Mouse (Mus musculus): ENCODE measurements around the gene Gm49336. TPM values are rescaled to one million over a fixed set of nuclear protein-coding genes. Genes with fewer than 3 reads are reported as not detected.
A peak's percentile ranks its signal among the peaks of the same experiment; 100 is the strongest.

The Gm49336 gene
- polyA plus RNA-seq, 1 experiment, result 19.9 TPM

DNA sequence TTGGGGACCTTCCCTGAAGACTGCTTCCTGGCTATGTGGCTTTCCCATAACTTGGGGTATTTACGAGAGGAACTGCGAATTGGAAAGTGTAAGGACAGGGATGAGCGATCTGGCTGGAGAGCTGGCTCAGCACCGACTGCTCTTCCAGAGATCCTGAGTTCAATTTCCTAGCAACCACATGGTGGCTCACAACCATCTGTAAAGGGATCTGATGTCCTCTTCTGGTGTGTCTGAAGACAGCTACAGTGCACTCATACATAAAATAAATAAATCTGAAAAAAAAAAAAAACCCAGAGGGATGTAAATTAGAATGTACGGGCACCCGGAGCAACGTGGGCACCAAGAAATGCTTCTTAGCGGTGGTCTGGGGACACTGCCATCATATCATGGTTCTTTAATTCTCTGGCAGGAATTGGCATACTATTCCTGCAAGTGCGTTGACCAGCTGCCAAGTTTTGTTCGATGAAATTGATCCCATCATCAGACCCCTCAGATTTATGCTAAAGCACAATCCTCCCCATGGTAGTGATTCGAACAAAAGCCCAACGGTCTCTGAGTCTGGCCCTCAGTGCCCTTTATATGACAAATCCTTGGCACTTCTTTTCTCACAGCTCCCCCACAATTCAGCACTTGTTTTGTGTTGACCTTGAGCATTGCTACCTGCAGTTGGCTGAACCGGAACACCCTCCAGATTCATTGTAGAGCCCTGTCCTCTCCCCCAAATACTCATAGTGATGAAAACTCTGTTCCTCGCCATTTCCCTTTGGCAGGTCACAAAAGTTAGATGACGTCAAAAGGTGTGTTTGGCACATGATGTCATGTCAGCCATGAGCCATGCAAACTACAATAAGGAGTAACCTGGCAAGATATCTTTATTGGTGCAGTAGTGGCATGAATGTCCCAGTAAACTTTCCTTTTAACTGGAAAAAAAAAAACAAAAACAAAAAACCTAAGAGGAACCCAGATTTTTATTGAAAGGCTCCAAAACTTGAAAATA lies 995 bp upstream of the Gm49336 start:
- Histone ChIP-seq H3K79me2 (ENCODE audit: control insufficient read depth, insufficient read depth) (peaks cover 39% of the 10 kb centered on the region), H3K79me3 (ENCODE audit: low read depth) (peaks cover 36% of the 10 kb centered on the region), H3ac (ENCODE audit: control insufficient read depth, insufficient read length, low read depth) (peak overlapping the region; percentile 72), H3K27me3 (ENCODE audit: control insufficient read depth, insufficient read depth, insufficient read length) (no peaks in the 10 kb centered on the region), H3K36me3 (ENCODE audit: control insufficient read depth, insufficient read depth) (peaks cover 3% of the 10 kb centered on the region), H3K4me3 (ENCODE audit: insufficient read depth, poor library complexity, severe bottlenecking) (peak overlapping the region; percentile 86)
- TF ChIP-seq MYOD1 (IDR thresholded peaks at IDR 0.05; ENCODE audit: control insufficient read depth, insufficient read length, low read depth) (no peak), CTCF (IDR thresholded peaks at IDR 0.05; ENCODE audit: control insufficient read depth, insufficient read depth, insufficient read length) (no peak), USF1 (IDR thresholded peaks at IDR 0.05; ENCODE audit: low read depth) (no peak), MAX (IDR thresholded peaks at IDR 0.05) (no peak), CEBPB (IDR thresholded peaks at IDR 0.05; ENCODE audit: low read depth) (no peak), MYOG (IDR thresholded peaks at IDR 0.05; ENCODE audit: control insufficient read depth, extremely low read depth, insufficient read length) (no peak), FOSL1 (IDR thresholded peaks at IDR 0.05; ENCODE audit: insufficient read depth, low read length, poor library complexity, severe bottlenecking) (no peak)

DNA sequence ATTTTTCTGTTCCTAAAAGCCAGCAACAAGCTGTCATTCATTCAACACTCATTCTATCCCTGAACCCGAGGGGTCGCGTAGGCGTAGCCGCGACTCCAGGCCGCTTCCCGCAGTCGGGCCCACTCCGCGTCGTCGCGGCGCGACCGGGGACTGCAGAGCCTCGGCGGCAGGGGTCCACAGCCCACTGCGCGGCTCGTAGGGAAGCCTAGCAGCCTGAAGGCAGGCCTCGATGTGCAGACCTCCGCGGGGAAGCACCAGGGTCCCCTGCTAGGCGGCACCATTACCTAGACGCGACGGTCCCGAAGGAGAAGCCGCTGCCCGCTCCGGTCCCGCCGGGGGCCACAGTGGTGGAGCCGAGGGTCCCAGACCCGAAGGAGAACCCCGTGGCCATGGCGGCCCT lies 428 bp downstream of the Gm49336 start:
- TF ChIP-seq CEBPB (IDR thresholded peaks at IDR 0.05; ENCODE audit: low read depth) (no peak), FOSL1 (IDR thresholded peaks at IDR 0.05; ENCODE audit: insufficient read depth, low read length, poor library complexity, severe bottlenecking) (no peak), MYOG (IDR thresholded peaks at IDR 0.05; ENCODE audit: control insufficient read depth, extremely low read depth, insufficient read length) (no peak), MYOD1 (IDR thresholded peaks at IDR 0.05; ENCODE audit: control insufficient read depth, insufficient read length, low read depth) (no peak), MAX (IDR thresholded peaks at IDR 0.05) (no peak), USF1 (IDR thresholded peaks at IDR 0.05; ENCODE audit: low read depth) (no peak), CTCF (IDR thresholded peaks at IDR 0.05; ENCODE audit: control insufficient read depth, insufficient read depth, insufficient read length) (no peak)
- peak overlapping the region; percentile 86 for H3K4me3 ChIP-seq (ENCODE audit: insufficient read depth, poor library complexity, severe bottlenecking)

DNA sequence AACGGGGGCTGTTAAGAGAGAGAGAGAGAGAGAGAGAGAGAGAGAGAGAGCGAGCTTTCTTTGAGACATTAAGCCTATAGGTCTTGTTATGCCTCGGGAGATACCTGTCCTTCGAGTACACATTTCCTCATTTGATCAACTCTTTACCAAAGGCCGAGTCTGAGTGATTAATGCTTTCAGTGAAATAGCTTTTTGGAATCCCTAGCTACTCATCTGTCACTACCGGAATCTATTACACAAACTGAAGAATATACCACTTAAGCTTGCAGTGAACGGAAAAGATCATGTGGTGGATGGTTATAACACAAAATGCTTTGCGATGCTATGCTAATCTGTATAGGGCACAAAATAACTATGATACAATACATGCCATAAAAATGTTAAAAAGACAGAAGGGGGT lies 941 bp downstream of the Gm49336 start:
- Histone ChIP-seq H3K27me3 (ENCODE audit: control insufficient read depth, insufficient read depth, insufficient read length) (no peaks in the 10 kb centered on the region), H3K79me2 (ENCODE audit: control insufficient read depth, insufficient read depth) (peaks cover 55% of the 10 kb centered on the region), H3K36me3 (ENCODE audit: control insufficient read depth, insufficient read depth) (peaks cover 18% of the 10 kb centered on the region), H3K4me3 (ENCODE audit: insufficient read depth, poor library complexity, severe bottlenecking) (peak overlapping the region; percentile 86), H3ac (ENCODE audit: control insufficient read depth, insufficient read length, low read depth) (peak overlapping the region; percentile 37), H3K79me3 (ENCODE audit: low read depth) (peaks cover 46% of the 10 kb centered on the region)
- TF ChIP-seq USF1 (IDR thresholded peaks at IDR 0.05; ENCODE audit: low read depth) (no peak), CEBPB (IDR thresholded peaks at IDR 0.05; ENCODE audit: low read depth) (no peak)

More for the DNA sequence above, 428 bp downstream of the Gm49336 start:
- peaks cover 14% of the 10 kb centered on the region for H3K36me3 ChIP-seq (ENCODE audit: control insufficient read depth, insufficient read depth)
- H3K27me3 ChIP-seq (ENCODE audit: control insufficient read depth, insufficient read depth, insufficient read length), result no peaks in the 10 kb centered on the region
- peaks cover 43% of the 10 kb centered on the region for H3K79me3 ChIP-seq (ENCODE audit: low read depth)
- peaks cover 50% of the 10 kb centered on the region for H3K79me2 ChIP-seq (ENCODE audit: control insufficient read depth, insufficient read depth)
- H3ac ChIP-seq (ENCODE audit: control insufficient read depth, insufficient read length, low read depth), result peak overlapping the region; percentile 96

DNA sequence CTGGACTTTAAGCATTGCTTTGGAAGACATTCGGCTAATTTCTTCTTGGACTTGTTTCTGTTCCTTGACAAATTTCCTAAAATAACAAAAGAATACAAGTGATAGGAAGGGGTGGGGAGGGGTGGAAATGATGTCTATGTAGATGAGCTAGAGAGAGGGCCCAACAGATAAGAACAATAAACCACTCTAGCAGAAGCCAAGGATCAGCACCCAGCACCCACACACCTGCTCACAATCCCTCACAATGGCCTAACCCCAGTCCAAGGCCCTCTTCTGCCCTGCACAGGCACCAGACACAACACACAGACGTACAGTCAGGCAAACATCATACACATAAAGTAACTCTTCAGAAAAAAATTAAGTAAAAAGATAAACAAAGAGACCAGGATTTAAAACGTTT lies 12.8 kb downstream of the Gm49336 start:
- TF ChIP-seq FOSL1 (IDR thresholded peaks at IDR 0.05; ENCODE audit: insufficient read depth, low read length, poor library complexity, severe bottlenecking) (no peak), MAX (IDR thresholded peaks at IDR 0.05) (no peak), USF1 (IDR thresholded peaks at IDR 0.05; ENCODE audit: low read depth) (no peak), MYOG (IDR thresholded peaks at IDR 0.05; ENCODE audit: control insufficient read depth, extremely low read depth, insufficient read length) (no peak), CTCF (IDR thresholded peaks at IDR 0.05; ENCODE audit: control insufficient read depth, insufficient read depth, insufficient read length) (no peak), MYOD1 (IDR thresholded peaks at IDR 0.05; ENCODE audit: control insufficient read depth, insufficient read length, low read depth) (no peak), CEBPB (IDR thresholded peaks at IDR 0.05; ENCODE audit: low read depth) (no peak)
- Histone ChIP-seq H3ac (ENCODE audit: control insufficient read depth, insufficient read length, low read depth) (no peak overlapping the region), H3K27me3 (ENCODE audit: control insufficient read depth, insufficient read depth, insufficient read length) (no peaks in the 10 kb centered on the region), H3K4me3 (ENCODE audit: insufficient read depth, poor library complexity, severe bottlenecking) (no peak overlapping the region), H3K79me3 (ENCODE audit: low read depth) (peaks cover 6% of the 10 kb centered on the region), H3K79me2 (ENCODE audit: control insufficient read depth, insufficient read depth) (no peaks in the 10 kb centered on the region), H3K36me3 (ENCODE audit: control insufficient read depth, insufficient read depth) (peaks cover 89% of the 10 kb centered on the region)

DNA sequence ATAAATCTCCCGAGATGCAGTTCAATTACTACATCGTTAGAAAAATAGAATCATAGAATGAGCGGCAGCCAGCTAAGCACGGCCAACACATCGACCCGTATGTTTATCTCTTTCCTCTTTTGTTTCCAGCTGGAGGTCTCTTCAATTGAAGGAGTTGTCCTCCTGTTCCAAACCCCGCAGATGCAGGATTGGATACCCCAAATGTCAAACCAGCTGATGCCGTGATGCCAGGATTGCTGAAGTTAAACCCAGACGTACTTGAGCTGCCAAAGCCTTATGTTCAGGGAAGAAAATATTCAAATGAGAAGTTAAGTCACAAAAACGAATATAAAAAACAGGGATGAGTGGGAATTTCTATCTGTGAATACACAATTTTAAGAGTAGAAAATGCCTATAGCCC lies 31.4 kb downstream of the Gm49336 start:
- Histone ChIP-seq H3K36me3 (ENCODE audit: control insufficient read depth, insufficient read depth) (peaks cover 44% of the 10 kb centered on the region), H3K79me3 (ENCODE audit: low read depth) (peaks cover 3% of the 10 kb centered on the region), H3ac (ENCODE audit: control insufficient read depth, insufficient read length, low read depth) (no peak overlapping the region), H3K4me3 (ENCODE audit: insufficient read depth, poor library complexity, severe bottlenecking) (no peak overlapping the region), H3K27me3 (ENCODE audit: control insufficient read depth, insufficient read depth, insufficient read length) (no peaks in the 10 kb centered on the region), H3K79me2 (ENCODE audit: control insufficient read depth, insufficient read depth) (no peaks in the 10 kb centered on the region)
- no peak for TF ChIP-seq MYOG (IDR thresholded peaks at IDR 0.05; ENCODE audit: control insufficient read depth, extremely low read depth, insufficient read length)
- no peak for TF ChIP-seq CTCF (IDR thresholded peaks at IDR 0.05; ENCODE audit: control insufficient read depth, insufficient read depth, insufficient read length)
- TF ChIP-seq CEBPB (IDR thresholded peaks at IDR 0.05; ENCODE audit: low read depth), result no peak
- no peak for TF ChIP-seq USF1 (IDR thresholded peaks at IDR 0.05; ENCODE audit: low read depth)
- TF ChIP-seq MAX (IDR thresholded peaks at IDR 0.05), result no peak
- TF ChIP-seq MYOD1 (IDR thresholded peaks at IDR 0.05; ENCODE audit: control insufficient read depth, insufficient read length, low read depth), result no peak
- no peak for TF ChIP-seq FOSL1 (IDR thresholded peaks at IDR 0.05; ENCODE audit: insufficient read depth, low read length, poor library complexity, severe bottlenecking)

Measured in C2C12 (cell line).